Mouse (Mus musculus): ENCODE measurements around the gene BC052040. TPM values are rescaled to one million over a fixed set of nuclear protein-coding genes. Genes with fewer than 3 reads are reported as not detected.

The BC052040 gene
- polyA plus RNA-seq, 1 experiment from 2014 or later, result 12.9 TPM

DNA sequence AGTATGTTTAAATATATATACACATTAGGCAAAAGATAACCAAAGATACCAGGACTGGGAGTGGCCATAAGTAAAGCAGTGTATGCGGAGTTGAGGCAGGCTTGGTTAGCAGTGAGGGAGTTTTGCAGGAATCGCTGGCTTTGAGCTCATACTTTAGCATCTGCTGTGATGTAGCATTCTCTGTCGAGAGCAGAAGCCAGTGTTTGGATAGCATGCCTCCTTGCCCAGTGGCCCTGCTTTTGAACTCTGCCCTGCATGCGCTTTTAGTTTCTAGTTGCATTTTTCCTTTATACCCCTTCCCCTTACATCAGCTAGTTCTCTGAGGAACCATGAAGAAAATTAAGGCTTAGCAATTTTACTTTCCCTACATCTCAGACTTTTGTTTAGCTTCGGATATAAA lies 136.0 kb downstream of the BC052040 start:
- no peak overlapping the region for H3K4me2 ChIP-seq (ENCODE audit: low read depth, low read length)
- 71% methylated on average over 5 of the region's 5 CpGs for WGBS
- no peak overlapping the region for H3K27ac ChIP-seq (ENCODE audit: low read length)
- no peaks in the 10 kb centered on the region for H3K4me1 ChIP-seq (ENCODE audit: control insufficient read depth, insufficient read depth, low read length)
- H3K9me3 ChIP-seq (replicated peaks; ENCODE audit: control insufficient read depth, low read length), result 0 out of 2 replicates have a peak, but pooled peaks cover 5% of the 10 kb centered on the region
- H3K4me3 ChIP-seq (ENCODE audit: low read length), result no peak overlapping the region
- no peak for ATAC-seq (replicated peaks; ENCODE audit: extremely low read depth, insufficient read depth, low FRiP score)
- H3K9ac ChIP-seq (ENCODE audit: low read length), result no peak overlapping the region
- peaks cover 10% of the 10 kb centered on the region; the same call in 1 of the 2 replicates for H3K36me3 ChIP-seq (ENCODE audit: control insufficient read depth, insufficient read depth)
- H3K27me3 ChIP-seq (ENCODE audit: control insufficient read depth, insufficient read depth, low read length), result no peaks in the 10 kb centered on the region

DNA sequence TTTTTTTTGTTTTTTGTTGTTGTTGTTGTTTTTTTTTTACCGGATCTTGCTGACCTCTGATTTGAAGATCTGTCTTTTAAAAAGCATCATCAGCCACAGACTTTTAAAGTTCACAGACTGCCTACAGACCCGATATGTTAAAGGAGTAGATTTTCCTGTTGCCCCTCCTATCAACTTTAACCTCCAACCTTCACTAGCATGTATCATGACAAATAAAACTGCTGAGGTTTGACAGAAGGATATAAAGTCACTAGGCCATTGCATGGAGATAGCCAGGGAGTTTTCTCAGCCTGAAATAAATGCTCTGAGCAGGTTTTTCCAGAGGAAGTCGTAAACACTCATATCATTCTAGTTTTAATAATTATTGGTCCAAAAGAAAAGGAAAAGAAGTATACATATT lies 136.5 kb downstream of the BC052040 start:
- Histone ChIP-seq H3K9me3 (replicated peaks; ENCODE audit: control insufficient read depth, low read length) (0 out of 2 replicates have a peak, but pooled peaks cover 5% of the 10 kb centered on the region), H3K4me2 (ENCODE audit: low read depth, low read length) (no peak overlapping the region), H3K4me1 (ENCODE audit: control insufficient read depth, insufficient read depth, low read length) (no peaks in the 10 kb centered on the region), H3K4me3 (ENCODE audit: low read length) (no peak overlapping the region), H3K27ac (ENCODE audit: low read length) (no peak overlapping the region), H3K36me3 (ENCODE audit: control insufficient read depth, insufficient read depth) (peaks cover 10% of the 10 kb centered on the region; the same call in 1 of the 2 replicates), H3K27me3 (ENCODE audit: control insufficient read depth, insufficient read depth, low read length) (no peaks in the 10 kb centered on the region), H3K9ac (ENCODE audit: low read length) (no peak overlapping the region)
- 74% methylated on average over 3 of the region's 3 CpGs for WGBS
- no peak for ATAC-seq (replicated peaks; ENCODE audit: extremely low read depth, insufficient read depth, low FRiP score)

- no peaks in the 10 kb centered on the region for H3K27me3 ChIP-seq (ENCODE audit: control insufficient read depth, insufficient read depth, low read length)
- no peak for ATAC-seq (replicated peaks; ENCODE audit: extremely low read depth, insufficient read depth, low FRiP score)
- H3K36me3 ChIP-seq (ENCODE audit: control insufficient read depth, insufficient read depth), result peaks cover 14% of the 10 kb centered on the region; the same call in 1 of the 2 replicates
- H3K9ac ChIP-seq (ENCODE audit: low read length), result no peak overlapping the region
- 0 out of 2 replicates have a peak, but pooled peaks cover 5% of the 10 kb centered on the region for H3K9me3 ChIP-seq (replicated peaks; ENCODE audit: control insufficient read depth, low read length)
- 30% methylated on average over 8 of the region's 8 CpGs for WGBS
- 0 out of 2 replicates have a peak overlapping the region, but pooled peaks have one; percentile 3 for H3K4me2 ChIP-seq (ENCODE audit: low read depth, low read length)
- peaks cover under 1% of the 10 kb centered on the region; the same call in 1 of the 2 replicates for H3K4me1 ChIP-seq (ENCODE audit: control insufficient read depth, insufficient read depth, low read length)
- peak overlapping the region; percentile 45; the same call in 1 of the 2 replicates for H3K27ac ChIP-seq (ENCODE audit: low read length)
- no peak overlapping the region for H3K4me3 ChIP-seq (ENCODE audit: low read length)
Observed at GRCm38 (mm10) chr2:115723452-115723851, 141.9 kb downstream of the BC052040 start.

- H3K36me3 ChIP-seq (ENCODE audit: control insufficient read depth, insufficient read depth), result peaks cover 14% of the 10 kb centered on the region; the same call in 1 of the 2 replicates
- no peak overlapping the region for H3K9ac ChIP-seq (ENCODE audit: low read length)
- H3K27me3 ChIP-seq (ENCODE audit: control insufficient read depth, insufficient read depth, low read length), result no peaks in the 10 kb centered on the region
- peaks cover 8% of the 10 kb centered on the region; the same call in 1 of the 2 replicates for H3K4me1 ChIP-seq (ENCODE audit: control insufficient read depth, insufficient read depth, low read length)
- WGBS, result 79% methylated on average over 6 of the region's 6 CpGs
- no peak for ATAC-seq (replicated peaks; ENCODE audit: extremely low read depth, insufficient read depth, low FRiP score)
- no peak overlapping the region for H3K27ac ChIP-seq (ENCODE audit: low read length)
- H3K9me3 ChIP-seq (replicated peaks; ENCODE audit: control insufficient read depth, low read length), result 0 out of 2 replicates have a peak, but pooled peaks cover 5% of the 10 kb centered on the region
- no peak overlapping the region for H3K4me3 ChIP-seq (ENCODE audit: low read length)
- no peak overlapping the region for H3K4me2 ChIP-seq (ENCODE audit: low read depth, low read length)
Observed at GRCm38 (mm10) chr2:115724216-115724615, 142.7 kb downstream of the BC052040 start.

- Histone ChIP-seq H3K4me2 (ENCODE audit: low read depth, low read length) (no peak overlapping the region), H3K27ac (ENCODE audit: low read length) (no peak overlapping the region), H3K4me1 (ENCODE audit: control insufficient read depth, insufficient read depth, low read length) (peaks cover 8% of the 10 kb centered on the region; the same call in 1 of the 2 replicates), H3K27me3 (ENCODE audit: control insufficient read depth, insufficient read depth, low read length) (no peaks in the 10 kb centered on the region), H3K36me3 (ENCODE audit: control insufficient read depth, insufficient read depth) (peaks cover 9% of the 10 kb centered on the region; the same call in 1 of the 2 replicates), H3K4me3 (ENCODE audit: low read length) (no peak overlapping the region), H3K9me3 (replicated peaks; ENCODE audit: control insufficient read depth, low read length) (0 out of 2 replicates have a peak, but pooled peaks cover 5% of the 10 kb centered on the region), H3K9ac (ENCODE audit: low read length) (no peak overlapping the region)
- 84% methylated on average over 6 of the region's 6 CpGs for WGBS
- no peak for ATAC-seq (replicated peaks; ENCODE audit: extremely low read depth, insufficient read depth, low FRiP score)
Observed at GRCm38 (mm10) chr2:115724726-115725125, 143.2 kb downstream of the BC052040 start.

GRCm38 (mm10) chr2:115725503-115725902 lies 144.0 kb downstream of the BC052040 start:
- Histone ChIP-seq H3K9ac (ENCODE audit: low read length) (no peak overlapping the region), H3K27ac (ENCODE audit: low read length) (no peak overlapping the region), H3K36me3 (ENCODE audit: control insufficient read depth, insufficient read depth) (peaks cover 7% of the 10 kb centered on the region; the same call in 1 of the 2 replicates), H3K27me3 (ENCODE audit: control insufficient read depth, insufficient read depth, low read length) (no peaks in the 10 kb centered on the region), H3K4me3 (ENCODE audit: low read length) (no peak overlapping the region), H3K9me3 (replicated peaks; ENCODE audit: control insufficient read depth, low read length) (0 out of 2 replicates have a peak, but pooled peaks cover 5% of the 10 kb centered on the region), H3K4me2 (ENCODE audit: low read depth, low read length) (no peak overlapping the region), H3K4me1 (ENCODE audit: control insufficient read depth, insufficient read depth, low read length) (peaks cover 8% of the 10 kb centered on the region; the same call in 1 of the 2 replicates)
- ATAC-seq (replicated peaks; ENCODE audit: extremely low read depth, insufficient read depth, low FRiP score), result no peak
- WGBS, result 89% methylated on average over 6 of the region's 6 CpGs

DNA sequence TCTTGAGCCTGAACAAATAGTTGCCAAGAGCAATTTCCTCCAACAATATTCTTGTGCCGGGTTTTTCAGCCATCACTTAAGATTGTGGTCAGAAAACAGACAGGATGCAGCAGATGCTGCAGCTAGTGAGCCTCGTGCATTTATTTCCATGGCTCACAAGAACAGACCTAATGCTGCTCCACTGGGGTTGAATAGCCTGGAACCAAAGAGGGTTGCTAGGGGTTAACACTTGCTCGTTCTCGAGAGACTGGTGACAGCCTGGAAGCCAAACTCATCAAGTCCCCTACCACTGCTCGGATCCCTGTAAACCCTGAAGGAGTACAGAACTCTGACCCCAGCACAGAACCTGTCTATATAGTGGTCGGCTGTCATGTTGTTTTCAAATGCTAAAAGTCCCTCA lies 144.4 kb downstream of the BC052040 start:
- Histone ChIP-seq H3K4me2 (ENCODE audit: low read depth, low read length) (no peak overlapping the region), H3K9me3 (replicated peaks; ENCODE audit: control insufficient read depth, low read length) (0 out of 2 replicates have a peak, but pooled peaks cover 3% of the 10 kb centered on the region)
- whole genome bisulfite sequencing, result 52% methylated on average over 6 of the region's 6 CpGs

DNA sequence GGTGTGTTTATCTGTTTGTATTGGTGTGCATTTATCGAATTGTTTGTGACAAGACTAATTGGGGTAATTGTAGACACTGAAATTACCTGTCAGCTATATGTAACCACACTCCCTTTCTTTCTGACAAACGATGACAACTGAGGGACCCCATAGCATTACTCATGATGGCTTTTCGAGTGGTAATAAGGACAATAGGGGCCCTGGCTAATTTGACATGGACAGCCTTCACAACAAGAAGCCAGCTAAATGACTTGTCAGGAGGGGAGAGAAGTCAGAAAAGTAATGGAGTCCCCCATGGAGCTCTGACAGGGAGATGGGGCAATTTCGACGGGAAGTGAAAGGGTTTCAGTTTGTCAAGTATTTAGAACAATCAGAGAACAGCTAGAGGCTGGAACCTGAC lies 145.3 kb downstream of the BC052040 start:
- 0 out of 2 replicates have a peak, but pooled peaks cover 4% of the 10 kb centered on the region for H3K36me3 ChIP-seq (ENCODE audit: control insufficient read depth, insufficient read depth)
- no peak overlapping the region for H3K4me2 ChIP-seq (ENCODE audit: low read depth, low read length)
- no peak for ATAC-seq (replicated peaks; ENCODE audit: extremely low read depth, insufficient read depth, low FRiP score)
- no peaks in the 10 kb centered on the region for H3K27me3 ChIP-seq (ENCODE audit: control insufficient read depth, insufficient read depth, low read length)
- H3K9me3 ChIP-seq (replicated peaks; ENCODE audit: control insufficient read depth, low read length), result no peaks in the 10 kb centered on the region
- no peak overlapping the region for H3K4me3 ChIP-seq (ENCODE audit: low read length)
- H3K27ac ChIP-seq (ENCODE audit: low read length), result no peak overlapping the region
- 85% methylated on average over 5 of the region's 5 CpGs for WGBS
- no peak overlapping the region for H3K9ac ChIP-seq (ENCODE audit: low read length)
- peaks cover 16% of the 10 kb centered on the region for H3K4me1 ChIP-seq (ENCODE audit: control insufficient read depth, insufficient read depth, low read length)

More for the DNA sequence above, 144.4 kb downstream of the BC052040 start:
- no peak overlapping the region for H3K9ac ChIP-seq (ENCODE audit: low read length)
- no peak overlapping the region for H3K4me3 ChIP-seq (ENCODE audit: low read length)
- H3K4me1 ChIP-seq (ENCODE audit: control insufficient read depth, insufficient read depth, low read length), result peaks cover 11% of the 10 kb centered on the region
- peaks cover 4% of the 10 kb centered on the region; the same call in 1 of the 2 replicates for H3K36me3 ChIP-seq (ENCODE audit: control insufficient read depth, insufficient read depth)
- no peak for ATAC-seq (replicated peaks; ENCODE audit: extremely low read depth, insufficient read depth, low FRiP score)
- no peaks in the 10 kb centered on the region for H3K27me3 ChIP-seq (ENCODE audit: control insufficient read depth, insufficient read depth, low read length)
- H3K27ac ChIP-seq (ENCODE audit: low read length), result no peak overlapping the region

- Histone ChIP-seq H3K36me3 (ENCODE audit: control insufficient read depth, insufficient read depth) (0 out of 2 replicates have a peak, but pooled peaks cover 4% of the 10 kb centered on the region), H3K4me1 (ENCODE audit: control insufficient read depth, insufficient read depth, low read length) (peaks cover 16% of the 10 kb centered on the region), H3K9ac (ENCODE audit: low read length) (no peak overlapping the region), H3K27ac (ENCODE audit: low read length) (no peak overlapping the region), H3K27me3 (ENCODE audit: control insufficient read depth, insufficient read depth, low read length) (no peaks in the 10 kb centered on the region), H3K9me3 (replicated peaks; ENCODE audit: control insufficient read depth, low read length) (no peaks in the 10 kb centered on the region), H3K4me3 (ENCODE audit: low read length) (no peak overlapping the region), H3K4me2 (ENCODE audit: low read depth, low read length) (no peak overlapping the region)
- peak; percentile 70 for ATAC-seq (replicated peaks; ENCODE audit: extremely low read depth, insufficient read depth, low FRiP score)
- WGBS, result 44% methylated on average over 6 of the region's 6 CpGs
Observed at GRCm38 (mm10) chr2:115728627-115729026, 147.1 kb downstream of the BC052040 start.

Measured in heart, embryonic 16.5 days (tissue).